Mouse (Mus musculus) CH12.LX (cell line): ENCODE data around the gene Rasgrp3. TPM values are rescaled to one million over a fixed set of nuclear protein-coding genes. Genes with fewer than 3 reads are reported as not detected.

Experiments
- DNase-seq: peaks from one replicate; pipeline ENCODE4 v3.0.0-alpha.2; 2013; ENCODE audit errors: extremely low read depth
- H3K27ac ChIP-seq: 2 replicates; pipeline ENCODE4 v1.5.1; 2012; ENCODE audit warnings: low read depth, mild to moderate bottlenecking, control low read depth, moderate library complexity; ENCODE audit not compliant: insufficient read depth
- H3K27me3 ChIP-seq: replicated peaks from 2 replicates; pipeline ENCODE3; 2012; ENCODE audit warnings: inconsistent platforms
- H3K36me3 ChIP-seq, 2 experiments: replicated peaks in 1 of 2; 2 replicates each; pipeline versions ENCODE3 to v1.6.1; 2012; ENCODE audit warnings: inconsistent platforms in 1 of 2, low read length in 1 of 2, mild to moderate bottlenecking in 1 of 2, mixed read lengths in 1 of 2, moderate library complexity in 1 of 2; ENCODE audit not compliant: control insufficient read depth in 1 of 2, insufficient read depth in 1 of 2
- H3K4me1 ChIP-seq, 2 experiments: 2 replicates each; pipeline ENCODE4 v1.6.1; 2012; ENCODE audit warnings: inconsistent platforms in 1 of 2, moderate library complexity in 1 of 2; ENCODE audit not compliant: insufficient read depth in 2 of 2, control insufficient read depth in 1 of 2
- H3K4me2 ChIP-seq: 2 replicates; pipeline ENCODE4 v1.6.1; 2012; ENCODE audit warnings: low read depth, mild to moderate bottlenecking, control low read depth; ENCODE audit not compliant: poor library complexity, insufficient read depth, severe bottlenecking
- H3K4me3 ChIP-seq, 3 experiments: fragments of 150-350 bp in 1 of 3; sonication (generic) in 1 of 3; replicated peaks in 1 of 3; 2 replicates each; pipeline versions ENCODE3 to v1.5.1; 2011 to 2012; ENCODE audit warnings: low read depth in 2 of 3, low read length in 2 of 3, mild to moderate bottlenecking in 2 of 3, moderate library complexity in 2 of 3, control low read depth in 1 of 3, improper control_type of control experiment in 1 of 3, inconsistent platforms in 1 of 3, mixed read lengths in 1 of 3; ENCODE audit not compliant: poor library complexity in 1 of 3
- H3K79me2 ChIP-seq: replicated peaks from 2 replicates; pipeline ENCODE4 v1.6.1; 2012; ENCODE audit warnings: mild to moderate bottlenecking, moderate library complexity; ENCODE audit not compliant: control insufficient read depth, poor library complexity, insufficient read depth, severe bottlenecking; ENCODE audit errors: extremely low read depth
- H3K9ac ChIP-seq: 2 replicates; pipeline ENCODE4 v1.6.1; 2012; ENCODE audit warnings: low read depth, mild to moderate bottlenecking, control low read depth, moderate library complexity; ENCODE audit not compliant: insufficient read depth
- H3K9me3 ChIP-seq: replicated peaks from 2 replicates; pipeline ENCODE3; 2012; ENCODE audit warnings: low read length, inconsistent platforms, mixed read lengths
- CHD1 ChIP-seq: IDR thresholded peaks from 2 replicates; pipeline ENCODE4 v1.6.1; 2012; ENCODE audit warnings: low read depth, low read length, improper control_type of control experiment, inconsistent platforms
- CHD2 ChIP-seq: IDR thresholded peaks from 2 replicates; pipeline ENCODE4 v1.6.1; 2011; ENCODE audit warnings: low read length, improper control_type of control experiment
- E2F4 ChIP-seq: IDR thresholded peaks from 2 replicates; pipeline ENCODE4 v1.6.1; 2011; ENCODE audit warnings: low read depth, low read length, improper control_type of control experiment; ENCODE audit not compliant: insufficient replicate concordance
- ELF1 ChIP-seq: IDR thresholded peaks from 2 replicates; pipeline ENCODE4 v1.6.1; 2014; ENCODE audit warnings: low read depth, mild to moderate bottlenecking, inconsistent platforms, low read length, improper control_type of control experiment
- EP300 ChIP-seq: IDR thresholded peaks from 2 replicates; pipeline ENCODE4 v1.6.1; 2011; ENCODE audit warnings: low read length, improper control_type of control experiment
- IRF4 ChIP-seq: IDR thresholded peaks from 2 replicates; pipeline ENCODE4 v1.6.1; 2014; ENCODE audit warnings: low read depth, mild to moderate bottlenecking, inconsistent platforms, low read length, improper control_type of control experiment
- JUN ChIP-seq: IDR thresholded peaks from 2 replicates; pipeline ENCODE4 v1.6.1; 2011; ENCODE audit warnings: low read depth, mild to moderate bottlenecking, low read length, improper control_type of control experiment, moderate library complexity; ENCODE audit not compliant: insufficient read depth
- JUND ChIP-seq: conservative IDR thresholded peaks from 2 replicates; pipeline ENCODE4 v1.6.1; 2011; ENCODE audit warnings: low read depth, low read length, improper control_type of control experiment
- KAT2A ChIP-seq: IDR thresholded peaks from 2 replicates; pipeline ENCODE4 v1.6.1; 2012; ENCODE audit warnings: low read length, improper control_type of control experiment, inconsistent platforms; ENCODE audit not compliant: insufficient replicate concordance
- MAFK ChIP-seq: IDR thresholded peaks from 2 replicates; pipeline ENCODE4 v1.6.1; 2011; ENCODE audit warnings: low read length, improper control_type of control experiment; ENCODE audit not compliant: insufficient replicate concordance
- MAX ChIP-seq: IDR thresholded peaks from 2 replicates; pipeline ENCODE4 v1.6.1; 2011; ENCODE audit warnings: low read length, improper control_type of control experiment
- MAZ ChIP-seq: IDR thresholded peaks from 2 replicates; pipeline ENCODE4 v1.6.1; 2012; ENCODE audit warnings: low read depth, mild to moderate bottlenecking, inconsistent platforms, low read length, improper control_type of control experiment, moderate library complexity
- MEF2A ChIP-seq: IDR thresholded peaks from 2 replicates; pipeline ENCODE4 v1.6.1; 2014; ENCODE audit warnings: low read depth, mild to moderate bottlenecking, inconsistent platforms, low read length, improper control_type of control experiment, borderline replicate concordance
- MXI1 ChIP-seq: IDR thresholded peaks from 2 replicates; pipeline ENCODE4 v1.6.1; 2011; ENCODE audit warnings: mild to moderate bottlenecking, low read depth, low read length, improper control_type of control experiment
- MYC ChIP-seq: IDR thresholded peaks from 2 replicates; pipeline ENCODE4 v1.6.1; 2011; ENCODE audit warnings: low read depth, mild to moderate bottlenecking, improper control_type of control experiment, low read length
- NELFE ChIP-seq: IDR thresholded peaks from 2 replicates; pipeline ENCODE4 v1.6.1; 2011; ENCODE audit warnings: low read depth, low read length, improper control_type of control experiment
- NRF1 ChIP-seq: IDR thresholded peaks from 2 replicates; pipeline ENCODE4 v1.6.1; 2014; ENCODE audit warnings: low read depth, mild to moderate bottlenecking, inconsistent platforms, low read length, improper control_type of control experiment, moderate library complexity
- PAX5 ChIP-seq: IDR thresholded peaks from 2 replicates; pipeline ENCODE4 v1.6.1; 2012; ENCODE audit warnings: low read length, inconsistent platforms, mixed read lengths
- POLR2AphosphoS2 ChIP-seq: IDR thresholded peaks from 2 replicates; pipeline ENCODE4 v1.6.1; 2011; ENCODE audit warnings: low read depth, low read length, improper control_type of control experiment
- RAD21 ChIP-seq: IDR thresholded peaks from 2 replicates; pipeline ENCODE4 v1.6.1; 2011; ENCODE audit warnings: low read depth, mild to moderate bottlenecking, low read length, improper control_type of control experiment, moderate library complexity
- RCOR1 ChIP-seq: conservative IDR thresholded peaks from 2 replicates; pipeline ENCODE4 v1.6.1; 2012; ENCODE audit warnings: low read depth, mild to moderate bottlenecking, inconsistent platforms, low read length, improper control_type of control experiment
- SIN3A ChIP-seq: IDR thresholded peaks from 2 replicates; pipeline ENCODE4 v1.6.1; 2012; ENCODE audit warnings: low read length, improper control_type of control experiment, inconsistent platforms
- SMC3 ChIP-seq: IDR thresholded peaks from 2 replicates; pipeline ENCODE4 v1.6.1; 2011; ENCODE audit warnings: low read depth, low read length, improper control_type of control experiment
- TBP ChIP-seq: conservative IDR thresholded peaks from 2 replicates; pipeline ENCODE4 v1.6.1; 2011; ENCODE audit warnings: low read depth, low read length, improper control_type of control experiment
- UBTF ChIP-seq: IDR thresholded peaks from 2 replicates; pipeline ENCODE4 v1.6.1; 2012; ENCODE audit warnings: low read depth, mild to moderate bottlenecking, inconsistent platforms, low read length, improper control_type of control experiment, moderate library complexity
- USF1 ChIP-seq: IDR thresholded peaks from 2 replicates; pipeline ENCODE4 v1.6.1; 2014; ENCODE audit warnings: low read depth, mild to moderate bottlenecking, inconsistent platforms, low read length, improper control_type of control experiment
- USF2 ChIP-seq: conservative IDR thresholded peaks from 2 replicates; pipeline ENCODE4 v1.6.1; 2011; ENCODE audit warnings: low read depth, low read length, improper control_type of control experiment
- ZC3H11A ChIP-seq: IDR thresholded peaks from 2 replicates; pipeline ENCODE4 v1.6.1; 2012; ENCODE audit warnings: low read depth, mild to moderate bottlenecking, inconsistent platforms, low read length, improper control_type of control experiment
- ZMIZ1 ChIP-seq: IDR thresholded peaks from 2 replicates; pipeline ENCODE4 v1.6.1; 2012; ENCODE audit warnings: low read depth, mild to moderate bottlenecking, inconsistent platforms, low read length, improper control_type of control experiment
- ZNF384 ChIP-seq: IDR thresholded peaks from 2 replicates; pipeline ENCODE4 v1.6.1; 2012; ENCODE audit warnings: low read depth, low read length, improper control_type of control experiment, inconsistent platforms
- dilution Hi-C: fragments of 300-500 bp; cut with MboI; formaldehyde crosslinking; loops from 2 replicates; pipeline ENCODE4 v1.14.3; 2020; ENCODE audit warnings: low sequenced_read_pairs; ENCODE audit not compliant: extremely low pct_unique_long_range_greater_than_20kb, extremely low pct_ligation_motif_present
- in situ Hi-C: fragments of 300-500 bp; cut with MboI; formaldehyde crosslinking; loops from 3 replicates; pipeline ENCODE4 v1.14.3; 2019; ENCODE audit warnings: low sequenced_read_pairs, low pct_ligation_motif_present, low pct_unique_long_range_greater_than_20kb, mixed read lengths
- polyA plus RNA-seq: library from polyadenylated mRNA; unstranded; fragments of >175 nt; gene quantifications from 2 replicates; pipeline ENCODE4 v1.2.1, GENCODE M21; 2012; ENCODE audit warnings: low read depth; ENCODE audit not compliant: insufficient read length
- total RNA-seq, 2 experiments: library from RNA; depleted of rRNA; stranded (reverse); fragments of 300-350 nt in 1 of 2; fragments of >200 nt in 1 of 2; gene quantifications; 2 replicates each; pipeline ENCODE4 v1.2.3; 2012 to 2014

The Rasgrp3 gene
- total and polyA plus RNA-seq, 3 experiments = 79.6 to 164 (median 161) TPM

DNA sequence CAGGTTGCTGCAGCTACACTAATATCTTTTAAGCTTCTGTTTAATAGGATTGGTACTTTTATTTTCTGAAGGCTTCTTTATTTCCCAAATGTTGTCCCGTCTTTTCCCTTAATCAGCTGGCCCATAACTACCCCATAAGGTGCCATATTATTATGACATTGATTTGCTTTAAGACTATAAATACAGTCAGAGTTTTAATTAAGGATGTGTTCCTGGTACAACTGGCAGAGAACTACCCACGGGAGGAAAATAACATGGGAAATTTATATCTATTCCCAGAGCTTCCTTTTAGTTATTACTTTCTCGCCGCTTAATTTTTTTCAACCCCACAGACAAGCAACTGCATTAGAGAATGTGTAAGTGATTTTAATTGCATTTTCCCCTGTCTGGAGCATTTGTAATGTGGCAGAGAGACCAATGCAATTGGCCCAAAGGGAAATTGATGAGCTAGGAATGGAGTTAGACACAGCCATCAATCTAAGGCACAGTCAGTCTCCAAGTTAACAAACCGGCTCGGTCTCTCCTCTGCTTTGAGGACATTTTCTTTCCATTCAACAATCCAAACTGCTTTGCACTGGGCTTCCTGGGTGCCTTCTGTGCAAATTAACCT is 36.1 kb downstream of the Rasgrp3 start:
- Histone ChIP-seq H3K9ac (peak overlapping the region; percentile 41), H3K36me3 (peaks cover 0 to 25% of the 10 kb centered on the region in 2 experiments), H3K79me2 (peaks cover 76% of the 10 kb centered on the region), H3K4me2 (peak overlapping the region; percentile 99), H3K9me3 (no peaks in the 10 kb centered on the region), H3K27ac (peak overlapping the region; percentile 96), H3K4me3 (peak overlapping the region; percentile 2 to 33 (median 12)), H3K27me3 (no peaks in the 10 kb centered on the region), H3K4me1 (peaks cover 16 to 69% of the 10 kb centered on the region in 2 experiments)
- in situ Hi-C loops = no loop called here
- dilution Hi-C loops = no loop called here
- no peak for TF ChIP-seq ZNF384
- no peak for TF ChIP-seq ZMIZ1
- TF ChIP-seq MAX = no peak
- TF ChIP-seq NRF1 = no peak
- TF ChIP-seq MEF2A = no peak
- no peak for TF ChIP-seq KAT2A
- TF ChIP-seq ZC3H11A = no peak
- TF ChIP-seq USF1 = no peak
- no peak for TF ChIP-seq MAZ
- no peak for TF ChIP-seq MXI1
- no peak for TF ChIP-seq SIN3A
- no peak for TF ChIP-seq SMC3
- DNase-seq = no peak

DNA sequence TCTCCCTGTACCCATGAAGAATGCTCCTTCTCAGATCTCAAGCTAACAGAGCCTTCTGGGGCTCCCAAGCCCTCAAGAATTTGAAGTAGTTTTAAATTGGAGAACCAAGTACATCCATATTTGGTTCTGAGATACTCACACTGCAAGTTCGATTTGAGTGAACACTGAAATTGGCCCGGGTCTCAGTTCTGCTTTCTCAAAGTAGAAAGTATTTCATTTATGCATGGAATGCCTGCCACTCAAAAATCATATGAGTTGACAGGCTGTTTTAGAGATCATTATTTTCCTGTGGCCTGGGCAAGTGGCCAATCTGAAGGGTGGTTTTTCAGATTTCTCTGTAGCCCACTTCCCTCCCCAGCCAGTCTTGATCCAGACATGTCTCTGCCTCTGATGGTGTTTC is 36.7 kb downstream of the Rasgrp3 start:
- no peaks in the 10 kb centered on the region for H3K27me3 ChIP-seq
- peaks cover 0 to 25% of the 10 kb centered on the region in 2 experiments for H3K36me3 ChIP-seq
- dilution Hi-C loops (no loop called here), in situ Hi-C loops (no loop called here)
- H3K9me3 ChIP-seq = no peaks in the 10 kb centered on the region
- H3K27ac ChIP-seq = peak overlapping the region; percentile 99
- peak overlapping the region in 2 of 3 experiments; percentile 11 to 12 for H3K4me3 ChIP-seq
- H3K4me2 ChIP-seq = peak overlapping the region; percentile 99
- DNase-seq = peak; percentile 92
- peak overlapping the region; percentile 69 for H3K9ac ChIP-seq
- H3K79me2 ChIP-seq = peaks cover 77% of the 10 kb centered on the region
- H3K4me1 ChIP-seq = peaks cover 16 to 76% of the 10 kb centered on the region in 2 experiments
- peak; percentile 60 for TF ChIP-seq ZNF384
- peak; percentile 100 for TF ChIP-seq IRF4
- TF ChIP-seq CHD2 = peak; percentile 92
- no peak for TF ChIP-seq MXI1
- peak; percentile 54; the same call in 1 of the 2 replicates for TF ChIP-seq NELFE
- peak; percentile 95 for TF ChIP-seq JUND
- no peak for TF ChIP-seq PAX5
- TF ChIP-seq EP300 = peak; percentile 100
- no peak; the same call in 1 of the 2 replicates for TF ChIP-seq SMC3
- TF ChIP-seq MAZ = peak; percentile 82; the same call in 1 of the 2 replicates
- TF ChIP-seq ELF1 = no peak; the same call in 1 of the 2 replicates
- peak; percentile 4 for TF ChIP-seq RAD21
- TF ChIP-seq E2F4 = no peak
- TF ChIP-seq UBTF = peak; percentile 74; the same call in 1 of the 2 replicates
- no peak for TF ChIP-seq ZC3H11A
- no peak for TF ChIP-seq ZMIZ1
- peak; percentile 77 for TF ChIP-seq TBP
- peak; percentile 75; the same call in 1 of the 2 replicates for TF ChIP-seq SIN3A
- no peak for TF ChIP-seq USF1
- no peak for TF ChIP-seq POLR2AphosphoS2
- TF ChIP-seq KAT2A = no peak
- no peak for TF ChIP-seq USF2
- peak; percentile 74 for TF ChIP-seq MAFK
- peak; percentile 19; the same call in 1 of the 2 replicates for TF ChIP-seq CHD1
- peak; percentile 97 for TF ChIP-seq JUN
- no peak for TF ChIP-seq NRF1
- TF ChIP-seq RCOR1 = peak; percentile 100
- TF ChIP-seq MYC = peak; percentile 68; the same call in 1 of the 2 replicates
